Mouse (Mus musculus): ENCODE data around the gene Vhl. TPM values are rescaled to one million over a fixed set of nuclear protein-coding genes. Genes with fewer than 3 reads are reported as not detected.

Gene Vhl
- total RNA-seq, 2 experiments from 2014 or later: 32.5 to 34.3 TPM

Other genes starting within 250 kb of the Vhl start
- 10 to 100 TPM; 41.3 to 44.6 TPM for gene Tada3, start 246.1 kb upstream of the Vhl start, total RNA-seq (2021)
- gene Arpc4, start 245.8 kb upstream of the Vhl start, total RNA-seq (2021): 100 to 1,000 TPM; 206 to 214 TPM
- 1 to 10 TPM; 6.9 to 7.7 TPM for gene Ttll3, start 234.7 kb upstream of the Vhl start, total RNA-seq (2021)
- 10 to 100 TPM; 13.9 to 14.7 TPM for gene Rpusd3, start 204.6 kb upstream of the Vhl start, total RNA-seq (2021)
- 10 to 100 TPM; 49.8 to 62.1 TPM for gene Cidec, start 188.2 kb upstream of the Vhl start, total RNA-seq (2021)
- gene Jagn1, start 181.4 kb upstream of the Vhl start, total RNA-seq (2021): 10 to 100 TPM; 47.8 to 49.2 TPM
- 1 to 10 TPM in 1 of 2 experiments, under 1 TPM in 1; 0.90 to 2.5 TPM for gene Il17re, start 165.5 kb upstream of the Vhl start, total RNA-seq (2021)
- 10 to 100 TPM; 22.7 to 25.4 TPM for gene Il17rc, start 152.5 kb upstream of the Vhl start, total RNA-seq (2021)
- gene Creld1, start 140.7 kb upstream of the Vhl start, total RNA-seq (2021): 10 to 100 TPM; 40.6 to 44.1 TPM
- gene Prrt3, start 122.0 kb upstream of the Vhl start, total RNA-seq (2021): 1 to 10 TPM in 1 of 2 experiments, under 1 TPM in 1; 0.59 to 1.3 TPM
- 10 to 100 TPM; 85.9 to 87.9 TPM for gene Emc3, start 92.3 kb upstream of the Vhl start, total RNA-seq (2021)
- gene Fancd2, start 92.3 kb upstream of the Vhl start, total RNA-seq (2021): 1 to 10 TPM; 7.9 to 8.1 TPM
- gene Fancd2os, start 23.2 kb upstream of the Vhl start, total RNA-seq (2021): under 1 TPM; 0.37 to 0.67 TPM
- gene Brk1, start 19.2 kb upstream of the Vhl start, total RNA-seq (2021): 100 to 1,000 TPM; 194 to 195 TPM
- 10 to 100 TPM; 12.5 to 13.2 TPM for gene Irak2, start 14.5 kb downstream of the Vhl start, total RNA-seq (2021)
- gene Tatdn2, start 73.1 kb downstream of the Vhl start, total RNA-seq (2021): 10 to 100 TPM; 68.2 to 71.2 TPM
- gene Ghrl, start 95.9 kb downstream of the Vhl start, total RNA-seq (2021): 1 to 10 TPM in 1 of 2 experiments, not detected in 1; 6.2 TPM
- 100 to 1,000 TPM; 122 to 123 TPM for gene Sec13, start 116.8 kb downstream of the Vhl start, total RNA-seq (2021)